Mouse (Mus musculus): ENCODE data around the gene Sowaha.

Sowaha gene

GRCm38 (mm10) chr11:53479783-53480301 lies at the start of gene Sowaha, which contains the start of gene Gm9945:
Sowaha (minus strand) TSS chr11:53480274.
Gm9945 (plus strand) TSS chr11:53480166.
- DNase-seq (ENCODE audit: low read depth, low spot score): peak; percentile 77

GRCm38 (mm10) chr11:53529253-53529557 lies 49.1 kb upstream of the Sowaha start:
- no peak for DNase-seq (ENCODE audit: low read depth, low spot score)

GRCm38 (mm10) chr11:53528397-53529252 lies 48.6 kb upstream of the Sowaha start:
- no peak for DNase-seq (ENCODE audit: low read depth, low spot score)

GRCm38 (mm10) chr11:53525461-53525860 lies 45.4 kb upstream of the Sowaha start:
- DNase-seq (ENCODE audit: low read depth, low spot score): peak; percentile 73

GRCm38 (mm10) chr11:53524905-53525304 lies 44.8 kb upstream of the Sowaha start:
- peak; percentile 80 for DNase-seq (ENCODE audit: low read depth, low spot score)

GRCm38 (mm10) chr11:53523545-53524405 lies 43.7 kb upstream of the Sowaha start:
- DNase-seq (ENCODE audit: low read depth, low spot score): no peak

GRCm38 (mm10) chr11:53522930-53523329 lies 42.9 kb upstream of the Sowaha start:
- DNase-seq (ENCODE audit: low read depth, low spot score): no peak

- no peak for DNase-seq (ENCODE audit: low read depth, low spot score)
Observed at GRCm38 (mm10) chr11:53522362-53522761, 42.3 kb upstream of the Sowaha start.

- no peak for DNase-seq (ENCODE audit: low read depth, low spot score)
Observed at GRCm38 (mm10) chr11:53521821-53522131, 41.7 kb upstream of the Sowaha start.

GRCm38 (mm10) chr11:53521120-53521820 lies 41.2 kb upstream of the Sowaha start:
- DNase-seq (ENCODE audit: low read depth, low spot score): no peak

GRCm38 (mm10) chr11:53520122-53520978 lies 40.3 kb upstream of the Sowaha start:
- peak; percentile 45 for DNase-seq (ENCODE audit: low read depth, low spot score)

- DNase-seq (ENCODE audit: low read depth, low spot score): peak; percentile 55
Observed at GRCm38 (mm10) chr11:53519207-53520121, 39.4 kb upstream of the Sowaha start, which contains the start of gene Sept8. Sept8 (plus strand) TSS chr11:53519257.

GRCm38 (mm10) chr11:53518759-53519158 lies 38.7 kb upstream of the Sowaha start:
- DNase-seq (ENCODE audit: low read depth, low spot score): no peak

GRCm38 (mm10) chr11:53516775-53517627 lies 36.9 kb upstream of the Sowaha start:
- no peak for DNase-seq (ENCODE audit: low read depth, low spot score)

GRCm38 (mm10) chr11:53510351-53510750 lies 30.3 kb upstream of the Sowaha start:
- DNase-seq (ENCODE audit: low read depth, low spot score): no peak

- peak; percentile 66 for DNase-seq (ENCODE audit: low read depth, low spot score)
Observed at GRCm38 (mm10) chr11:53508591-53508990, 28.5 kb upstream of the Sowaha start.

GRCm38 (mm10) chr11:53508152-53508551 lies 28.1 kb upstream of the Sowaha start:
- DNase-seq (ENCODE audit: low read depth, low spot score): no peak

- no peak for DNase-seq (ENCODE audit: low read depth, low spot score)
Observed at GRCm38 (mm10) chr11:53507098-53507805, 27.2 kb upstream of the Sowaha start.
